Mouse (Mus musculus) frontal cortex, adult 2 months (tissue): ENCODE data around the gene Tgm3. TPM values are rescaled to one million over a fixed set of nuclear protein-coding genes. Genes with fewer than 3 reads are reported as not detected.

Experiments used
- DNase-seq, 2 experiments: peaks; one replicate each; pipeline ENCODE4 v3.0.0; 2022; ENCODE audit warnings: low spot score in 1 of 2; ENCODE audit errors: extremely low spot score in 1 of 2
- polyA plus RNA-seq: library from polyadenylated mRNA; depleted of rRNA; stranded (reverse); fragments of >200 nt; gene quantifications from 2 replicates; pipeline ENCODE4 v1.2.3, GENCODE M21; 2012; rRNA removed

Tgm3 gene
- polyA plus RNA-seq, result 1.5 and 1.6 TPM in 2 replicates

- DNase-seq, result no peak
Observed at GRCm38 (mm10) chr2:130012026-130012425, at the start of gene Tgm3. TSS of gene Tgm3 (plus strand) at chr2:130012349.

GRCm38 (mm10) chr2:129980608-129981007 is 31.5 kb upstream of the Tgm3 start:
- no peak for DNase-seq

DNA sequence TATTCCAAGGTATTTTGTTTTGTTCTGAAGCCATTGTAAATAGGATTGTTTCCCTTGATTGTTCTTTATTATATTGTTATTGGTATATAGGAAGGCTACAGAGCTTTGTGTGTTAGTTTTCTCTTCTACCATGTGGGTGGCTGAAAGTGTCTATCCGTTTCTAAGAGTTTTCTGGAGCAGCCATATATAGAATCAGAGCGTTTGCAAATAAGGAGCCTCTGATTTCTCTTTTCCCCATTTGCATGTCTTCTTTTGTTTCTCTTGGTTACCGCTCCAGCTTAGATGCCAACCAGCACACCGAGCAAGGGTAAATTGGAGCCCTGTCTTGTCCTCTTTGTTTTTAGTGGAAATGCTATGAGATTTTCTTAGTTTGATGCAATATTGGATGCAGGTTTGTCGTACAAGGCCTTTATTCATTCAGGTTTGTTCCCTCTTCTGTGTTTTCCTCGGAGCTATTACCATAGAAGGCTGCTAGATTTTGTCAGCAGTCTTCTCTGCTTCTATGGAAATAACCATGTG is 24.6 kb upstream of the Tgm3 start:
- DNase-seq, result peak in 1 of 2 experiments; percentile 42

DNA sequence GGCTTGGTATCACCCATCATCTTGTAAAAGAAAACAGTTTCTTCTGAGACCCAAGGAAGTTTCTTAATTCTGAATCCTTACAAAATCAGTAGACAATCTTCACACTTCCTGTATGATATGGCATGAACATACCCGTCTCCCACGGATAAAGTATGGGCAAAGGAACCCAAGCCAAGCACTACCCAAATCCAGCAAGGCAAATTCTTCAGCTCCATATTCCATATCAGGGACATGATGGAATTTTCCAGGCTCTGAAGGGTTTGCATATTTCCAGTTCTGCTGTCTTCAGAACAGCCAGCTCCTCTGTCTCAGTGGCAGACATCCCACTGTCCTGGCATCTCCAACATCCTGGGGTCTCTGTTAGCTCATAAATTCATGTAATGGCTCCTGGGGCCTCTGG is 22.5 kb upstream of the Tgm3 start:
- DNase-seq, result peak in 1 of 2 experiments; percentile 36

DNA sequence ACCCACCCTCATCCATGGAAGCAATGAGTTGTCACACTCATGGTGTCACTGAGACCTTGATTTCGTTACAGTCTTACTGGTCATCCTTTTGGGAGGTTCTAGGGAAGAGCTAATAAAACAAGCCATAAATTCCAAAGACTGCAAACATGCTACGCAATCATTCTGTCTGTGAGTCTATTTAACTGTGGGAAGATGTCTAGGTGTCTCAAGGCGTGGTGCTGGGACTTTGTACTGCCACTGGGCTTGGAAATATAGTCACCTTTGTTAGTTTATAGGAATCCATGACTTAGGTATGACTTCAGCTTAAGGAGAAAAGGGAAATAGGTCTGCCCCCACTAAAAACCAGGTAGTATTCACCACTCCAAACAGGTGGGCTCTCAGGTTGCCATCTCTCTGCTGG is 17.7 kb upstream of the Tgm3 start:
- no peak for DNase-seq

- DNase-seq, result peak; percentile 34 to 67
Observed at GRCm38 (mm10) chr2:129998476-129998875, 13.7 kb upstream of the Tgm3 start.

GRCm38 (mm10) chr2:129999296-129999695 is 12.9 kb upstream of the Tgm3 start:
- DNase-seq, result no peak

DNA sequence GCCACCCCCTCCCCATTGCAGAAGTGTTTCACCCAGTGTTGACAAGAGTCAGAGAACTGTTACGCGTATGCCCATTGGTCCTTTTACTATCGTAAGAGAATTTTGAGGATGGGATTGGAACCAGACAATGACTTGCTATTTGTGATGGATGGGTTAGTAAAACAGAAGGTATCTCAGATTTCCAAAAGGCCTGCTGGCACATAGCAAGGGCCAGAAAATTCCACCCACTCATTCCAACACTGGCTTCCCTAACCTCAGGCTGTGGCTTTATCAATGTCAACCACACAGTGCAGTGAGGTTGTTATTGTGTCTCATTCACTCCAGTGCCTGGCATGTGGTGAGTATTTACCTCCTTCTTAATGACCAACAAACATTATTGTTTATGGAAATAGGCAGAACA is 11.5 kb upstream of the Tgm3 start:
- DNase-seq, result no peak

DNA sequence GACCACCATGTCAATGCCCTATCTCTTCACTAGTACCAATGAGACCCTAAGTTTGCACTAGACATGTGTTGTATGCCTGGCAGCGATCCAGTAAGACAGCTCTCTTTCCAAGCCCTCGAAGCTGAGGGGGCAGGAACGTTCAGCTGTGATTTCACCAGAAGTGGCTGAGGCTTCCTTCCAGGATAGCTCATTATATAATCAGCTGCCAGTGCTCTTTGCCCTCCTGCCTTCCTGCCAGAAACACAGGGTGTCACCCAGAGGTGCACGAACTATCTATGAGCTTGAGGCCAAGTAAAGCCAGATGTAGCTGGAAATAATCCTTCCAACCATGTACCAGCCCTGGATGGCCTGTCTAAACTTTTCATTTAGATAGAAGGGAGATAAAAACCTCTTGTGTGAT is 8.1 kb upstream of the Tgm3 start:
- peak in 1 of 2 experiments; percentile 40 for DNase-seq

GRCm38 (mm10) chr2:130009371-130009770 is 2.8 kb upstream of the Tgm3 start:
- DNase-seq, result no peak

DNA sequence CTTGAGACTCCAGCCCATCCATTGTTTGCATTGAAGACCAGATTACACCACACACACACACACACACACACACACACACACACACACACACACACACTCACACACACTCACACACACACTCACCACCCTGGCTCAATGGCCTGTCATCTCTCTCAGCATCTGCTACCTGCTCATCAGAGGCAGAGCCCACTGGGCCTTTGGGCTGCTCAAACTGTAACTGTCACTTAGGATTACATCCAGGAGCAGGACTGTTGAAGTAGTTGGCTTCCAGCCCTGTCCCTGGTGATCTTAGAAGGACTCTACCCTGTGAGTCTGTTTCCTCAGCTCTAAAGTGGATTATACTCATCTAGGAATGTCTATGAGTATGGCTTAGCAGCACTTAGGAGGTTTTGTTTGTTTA is 1.5 kb downstream of the Tgm3 start:
- no peak for DNase-seq

DNA sequence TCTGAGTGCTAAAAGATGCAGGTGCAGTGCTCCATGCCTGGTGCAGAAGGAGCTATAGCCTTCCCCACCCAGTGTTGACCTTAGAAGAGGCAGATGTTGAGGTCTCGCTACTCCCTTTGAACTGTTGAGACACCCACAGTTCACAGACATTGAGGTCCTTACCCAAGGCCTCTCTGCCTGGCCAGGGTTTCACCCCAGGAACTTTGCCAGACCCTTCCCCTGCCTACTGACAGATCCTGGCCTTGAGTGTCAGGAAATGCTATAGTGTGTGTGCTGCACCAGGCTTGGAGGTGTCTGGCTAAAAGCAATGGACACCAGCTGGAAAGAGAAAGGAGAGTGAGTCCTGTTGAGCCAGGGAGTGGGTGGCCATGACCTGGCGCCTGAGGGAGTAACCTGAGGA is 3.0 kb downstream of the Tgm3 start:
- DNase-seq, result no peak

DNA sequence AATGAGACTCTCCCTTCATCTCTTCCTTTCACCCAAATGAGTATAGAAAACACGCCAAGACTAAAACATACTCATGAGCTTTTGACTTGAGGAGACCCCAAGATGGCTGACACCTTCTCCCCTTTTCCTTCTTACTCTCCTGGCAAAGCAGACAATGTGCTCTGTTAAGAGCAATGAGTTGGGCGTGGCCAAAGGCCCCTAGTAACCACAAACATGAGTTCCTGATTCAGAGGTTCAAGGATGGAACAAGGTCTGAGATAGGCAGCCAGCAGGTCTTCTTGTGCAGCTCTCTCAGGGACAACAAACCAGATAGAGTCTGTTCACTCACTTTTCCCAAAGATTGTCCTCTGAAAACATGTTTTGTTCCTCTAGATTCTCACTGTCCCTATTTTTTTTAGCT is 5.9 kb downstream of the Tgm3 start:
- no peak for DNase-seq

- no peak for DNase-seq
Observed at GRCm38 (mm10) chr2:130027890-130028289, 15.7 kb downstream of the Tgm3 start.

GRCm38 (mm10) chr2:130029826-130030225 is 17.7 kb downstream of the Tgm3 start:
- DNase-seq, result no peak

DNA sequence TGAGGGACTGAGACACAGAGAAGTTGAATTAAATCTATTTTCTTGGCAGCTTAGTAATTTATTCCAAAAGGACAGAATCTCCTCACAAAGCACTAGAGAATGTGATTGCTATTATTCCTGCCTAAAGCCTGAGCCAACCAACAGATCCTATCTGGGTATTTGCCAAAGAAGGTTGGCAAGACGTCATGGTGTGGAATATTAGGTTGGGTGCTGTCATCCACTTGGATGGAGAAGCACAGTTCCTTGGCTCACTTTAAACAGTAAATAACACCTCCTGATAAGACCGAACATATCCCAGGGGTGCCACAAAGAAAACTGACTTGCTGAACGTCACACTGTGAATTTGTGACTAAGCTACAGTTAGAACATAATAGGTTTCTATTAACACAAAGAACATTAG is 20.5 kb downstream of the Tgm3 start:
- no peak for DNase-seq

- DNase-seq, result no peak
Observed at GRCm38 (mm10) chr2:130036846-130037245, 24.7 kb downstream of the Tgm3 start.

GRCm38 (mm10) chr2:130038971-130039370 is 26.8 kb downstream of the Tgm3 start:
- peak in 1 of 2 experiments; percentile 28 for DNase-seq

- no peak for DNase-seq
Observed at GRCm38 (mm10) chr2:130040190-130040886, 28.2 kb downstream of the Tgm3 start.

GRCm38 (mm10) chr2:130043835-130044234 is 31.7 kb downstream of the Tgm3 start:
- DNase-seq, result no peak

DNA sequence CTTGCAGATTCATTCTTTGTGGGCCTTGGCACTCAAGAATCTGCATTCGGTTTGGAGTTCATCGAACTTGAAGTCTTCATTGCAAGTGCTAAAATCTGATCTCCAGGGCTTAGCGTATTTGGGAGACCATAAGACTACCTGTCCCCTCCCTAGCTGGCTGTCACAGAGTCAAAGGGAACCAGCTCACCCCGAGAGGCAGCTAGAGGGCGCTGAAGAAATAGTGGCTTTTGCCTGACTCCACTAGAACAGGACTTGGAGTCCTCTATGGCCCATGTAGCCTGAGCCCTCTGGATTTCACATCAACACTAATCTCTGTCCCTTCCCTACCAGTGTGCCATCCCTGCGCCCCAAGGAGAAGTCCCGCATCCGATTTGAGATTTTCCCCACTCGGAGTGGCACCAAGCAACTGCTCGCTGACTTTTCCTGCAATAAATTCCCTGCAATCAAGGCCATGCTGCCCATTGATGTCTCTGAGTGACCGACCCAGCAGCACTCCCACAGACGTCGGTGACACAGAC is 35.8 kb downstream of the Tgm3 start:
- no peak for DNase-seq

- DNase-seq, result no peak
Observed at GRCm38 (mm10) chr2:130048792-130049191, 36.6 kb downstream of the Tgm3 start.
